ENCODE assay signal across 8 mouse cellular contexts in the genomic region with DNA sequence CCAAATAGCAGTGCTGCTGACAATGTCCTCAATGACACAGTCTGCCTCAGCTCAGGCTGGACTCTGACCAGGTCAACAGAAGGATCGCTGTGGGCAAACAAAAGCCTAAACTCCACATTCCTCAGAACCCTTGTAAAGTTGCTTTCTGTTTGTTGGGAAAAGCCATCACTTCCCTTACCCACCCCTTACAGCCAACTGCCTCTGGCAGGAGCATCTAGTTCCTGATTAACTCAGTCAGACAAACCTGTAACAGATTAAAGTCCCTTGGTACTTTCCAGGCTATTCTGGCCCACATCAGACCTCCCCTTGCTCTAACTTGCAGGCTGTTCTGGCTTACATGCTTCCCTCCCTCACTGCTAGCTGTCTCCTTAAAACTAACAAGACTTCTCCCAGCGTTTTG.
A peak's percentile ranks its signal among the peaks of the same experiment; 100 is the strongest.
DNase-seq lines count a peak whose midpoint lies in the region; ATAC-seq lines count a peak whose summit lies in the region.

No protein-coding gene starts in this region.

- peak; percentile 88 for ATAC-seq in intestine, embryonic 16.5 days
- ATAC-seq in liver, embryonic 12.5 days = peak; percentile 77
- ATAC-seq in midbrain, embryonic 11.5 days (ENCODE audit: low FRiP score) = no peak

- peak overlapping the region; percentile 6 for H3K27ac ChIP-seq in intestine, embryonic 16.5 days (ENCODE audit: low read length)
- H3K27ac ChIP-seq in liver, embryonic 12.5 days = peak overlapping the region; percentile 68
- H3K27ac ChIP-seq in midbrain, embryonic 11.5 days (ENCODE audit: low read depth, low read length) = no peak overlapping the region

- peaks cover 7% of the 10 kb centered on the region; the same call in 1 of the 2 replicates for H3K4me1 ChIP-seq in intestine, embryonic 16.5 days (ENCODE audit: control insufficient read depth, insufficient read depth, low read length)
- H3K4me1 ChIP-seq in liver, embryonic 12.5 days = 0 out of 2 replicates have a peak, but pooled peaks cover 3% of the 10 kb centered on the region
- H3K4me1 ChIP-seq in midbrain, embryonic 11.5 days (ENCODE audit: control insufficient read depth, insufficient read depth, low read length) = no peaks in the 10 kb centered on the region

- no peaks in the 10 kb centered on the region for H3K36me3 ChIP-seq in intestine, embryonic 16.5 days (ENCODE audit: control insufficient read depth, insufficient read depth, low read length)
- no peaks in the 10 kb centered on the region for H3K36me3 ChIP-seq in liver, embryonic 12.5 days
- no peaks in the 10 kb centered on the region for H3K36me3 ChIP-seq in midbrain, embryonic 11.5 days (ENCODE audit: control insufficient read depth, insufficient read depth, low read length)

- 17% methylated on average over 2 of the region's 2 CpGs for WGBS in intestine, embryonic 16.5 days
- WGBS in liver, embryonic 12.5 days (ENCODE audit: insufficient replicate concordance) = 33% methylated on average over 2 of the region's 2 CpGs
- WGBS in midbrain, embryonic 11.5 days = 60% methylated on average over 2 of the region's 2 CpGs

- H3K4me3 ChIP-seq in intestine, embryonic 16.5 days (ENCODE audit: low read length) = no peak overlapping the region
- H3K4me3 ChIP-seq in liver, embryonic 12.5 days = no peak overlapping the region
- no peak overlapping the region for H3K4me3 ChIP-seq in midbrain, embryonic 11.5 days (ENCODE audit: low read depth, low read length)

- H3K4me2 ChIP-seq in intestine, embryonic 16.5 days (ENCODE audit: low read depth, low read length) = no peak overlapping the region
- no peak overlapping the region for H3K4me2 ChIP-seq in liver, embryonic 12.5 days
- H3K4me2 ChIP-seq in midbrain, embryonic 11.5 days = no peak overlapping the region

- no peaks in the 10 kb centered on the region for H3K9me3 ChIP-seq in intestine, embryonic 16.5 days (ENCODE audit: control insufficient read depth, low read length)
- no peaks in the 10 kb centered on the region for H3K9me3 ChIP-seq in liver, embryonic 12.5 days (replicated peaks)
- no peaks in the 10 kb centered on the region for H3K9me3 ChIP-seq in midbrain, embryonic 11.5 days (ENCODE audit: control insufficient read depth, low read length)

- H3K9ac ChIP-seq in intestine, embryonic 16.5 days (ENCODE audit: low read depth, low read length) = no peak overlapping the region
- no peak overlapping the region for H3K9ac ChIP-seq in liver, embryonic 12.5 days
- no peak overlapping the region for H3K9ac ChIP-seq in midbrain, embryonic 11.5 days (ENCODE audit: low read length)

- no peaks in the 10 kb centered on the region for H3K27me3 ChIP-seq in intestine, embryonic 16.5 days (replicated peaks; ENCODE audit: control insufficient read depth, insufficient read depth, low read length)
- H3K27me3 ChIP-seq in liver, embryonic 12.5 days (replicated peaks) = no peaks in the 10 kb centered on the region
- no peaks in the 10 kb centered on the region for H3K27me3 ChIP-seq in midbrain, embryonic 11.5 days (ENCODE audit: control insufficient read depth, insufficient read depth, low read length)

- peak; percentile 25 for DNase-seq in urinary bladder, postnatal 14 days (ENCODE audit: low spot score)
- no peak for DNase-seq in urinary bladder, postnatal 10 days (ENCODE audit: low spot score)
- DNase-seq in thymus, postnatal 0 days (ENCODE audit: low spot score) = no peak
- DNase-seq in c-Kit-positive CD71-positive TER-119-positive erythroid progenitor cells, embryonic 14.5 days (ENCODE audit: low spot score) = no peak
- DNase-seq in midbrain, embryonic 11.5 days (ENCODE audit: low spot score, missing footprints) = no peak
- DNase-seq in thymus, postnatal 25 days = no peak
